Mouse (Mus musculus): ENCODE measurements at regions not wholly inside any gene's neighbourhood (a gene's known extent, or its start where the extent isn't known, plus 50 kb on each side); places are given as distances from the start of the nearest gene placed in this dataset.

GRCm38 (mm10) chr11:63287766-63288165 is 159.0 kb downstream of the Pmp22 start:
- ATAC-seq (ENCODE audit: low TSS enrichment) = no peak

GRCm38 (mm10) chr11:63290618-63291017 is 161.8 kb downstream of the Pmp22 start:
- no peak for ATAC-seq (ENCODE audit: low TSS enrichment)

- ATAC-seq (ENCODE audit: low TSS enrichment) = no peak
Observed at GRCm38 (mm10) chr11:63293485-63293884, 164.7 kb downstream of the Pmp22 start.

GRCm38 (mm10) chr11:63294476-63294875 is 165.7 kb downstream of the Pmp22 start:
- ATAC-seq (ENCODE audit: low TSS enrichment) = no peak

- no peak for ATAC-seq (ENCODE audit: low TSS enrichment)
Observed at GRCm38 (mm10) chr11:63296476-63296875, 167.7 kb downstream of the Pmp22 start.

GRCm38 (mm10) chr11:63299712-63300581 is 171.2 kb downstream of the Pmp22 start:
- ATAC-seq (ENCODE audit: low TSS enrichment) = no peak

GRCm38 (mm10) chr11:63325166-63325565 is 196.4 kb downstream of the Pmp22 start:
- no peak for ATAC-seq (ENCODE audit: low TSS enrichment)

- no peak for ATAC-seq (ENCODE audit: low TSS enrichment)
Observed at GRCm38 (mm10) chr11:63326864-63327263, 198.1 kb downstream of the Pmp22 start.

- no peak; the same call in 1 of the 2 replicates for ATAC-seq (ENCODE audit: low TSS enrichment)
Observed at GRCm38 (mm10) chr11:63337503-63337902, 208.7 kb downstream of the Pmp22 start.

GRCm38 (mm10) chr11:63338277-63338676 is 209.5 kb downstream of the Pmp22 start:
- no peak for ATAC-seq (ENCODE audit: low TSS enrichment)

- ATAC-seq (ENCODE audit: low TSS enrichment) = no peak
Observed at GRCm38 (mm10) chr11:63345653-63346052, 216.9 kb downstream of the Pmp22 start.

- ATAC-seq (ENCODE audit: low TSS enrichment) = no peak
Observed at GRCm38 (mm10) chr11:63350123-63350696, 221.4 kb downstream of the Pmp22 start.

- no peak for ATAC-seq (ENCODE audit: low TSS enrichment)
Observed at GRCm38 (mm10) chr11:63351999-63352398, 223.2 kb downstream of the Pmp22 start.

- no peak for ATAC-seq (ENCODE audit: low TSS enrichment)
Observed at GRCm38 (mm10) chr11:63352990-63353389, 224.2 kb downstream of the Pmp22 start.

- ATAC-seq (ENCODE audit: low TSS enrichment) = no peak
Observed at GRCm38 (mm10) chr11:63353671-63354070, 224.9 kb downstream of the Pmp22 start.

- ATAC-seq (ENCODE audit: low TSS enrichment) = no peak
Observed at GRCm38 (mm10) chr11:63357772-63358344, 229.1 kb downstream of the Pmp22 start.

- no peak for ATAC-seq (ENCODE audit: low TSS enrichment)
Observed at GRCm38 (mm10) chr11:63367756-63368265, 239.0 kb downstream of the Pmp22 start.

GRCm38 (mm10) chr11:63369475-63369874 is 240.7 kb downstream of the Pmp22 start:
- ATAC-seq (ENCODE audit: low TSS enrichment) = no peak

GRCm38 (mm10) chr11:63376311-63376710 is 247.5 kb downstream of the Pmp22 start:
- ATAC-seq (ENCODE audit: low TSS enrichment) = no peak

- ATAC-seq (ENCODE audit: low TSS enrichment) = no peak
Observed at GRCm38 (mm10) chr11:63376991-63377390, 248.2 kb downstream of the Pmp22 start.

GRCm38 (mm10) chr11:63388247-63388646 is 259.5 kb downstream of the Pmp22 start:
- ATAC-seq (ENCODE audit: low TSS enrichment) = no peak

- ATAC-seq (ENCODE audit: low TSS enrichment) = peak; percentile 59; the same call in 1 of the 2 replicates
Observed at GRCm38 (mm10) chr11:63391478-63391877, 262.7 kb downstream of the Pmp22 start.

- ATAC-seq (ENCODE audit: low TSS enrichment) = no peak
Observed at GRCm38 (mm10) chr11:63392378-63392777, 263.6 kb downstream of the Pmp22 start.

Measured in frontal cortex, adult (tissue).